Mouse (Mus musculus) midbrain, embryonic 16.5 days (tissue): Measurements from ENCODE around the gene Ddah2. TPM values are rescaled to one million over a fixed set of nuclear protein-coding genes. Genes with fewer than 3 reads are reported as not detected.
A peak's percentile ranks its signal among the peaks of the same experiment; 100 is the strongest.
"Not testable (repeated sequence)": the region's sequence is repeated elsewhere in the genome, so short reads cannot be mapped to it uniquely, and the experiment has no call there.

ENCODE experiments used
- ATAC-seq: fragments of 200-750 bp; cut with Nextera tagmentation; 2 replicates; pipeline ENCODE4 v1.8.0; 2017; ENCODE audit warnings: moderate TSS enrichment
- H3K27ac ChIP-seq: fragments of 300-500 bp; sonication (generic); 2 replicates; pipeline ENCODE4 v1.5.1; 2014; ENCODE audit warnings: mild to moderate bottlenecking, low read length, mixed read lengths
- H3K27me3 ChIP-seq: fragments of 300-500 bp; sonication (generic); 2 replicates; pipeline ENCODE4 v1.6.1; 2014; ENCODE audit warnings: low read depth, low read length, mixed read lengths; ENCODE audit not compliant: control insufficient read depth, insufficient read depth
- H3K36me3 ChIP-seq: fragments of 300-500 bp; sonication (generic); 2 replicates; pipeline ENCODE4 v1.6.1; 2014; ENCODE audit warnings: mild to moderate bottlenecking, low read length, moderate library complexity, mixed read lengths; ENCODE audit not compliant: control insufficient read depth, insufficient read depth
- H3K4me1 ChIP-seq: fragments of 300-500 bp; sonication (generic); 2 replicates; pipeline ENCODE4 v1.6.1; 2014; ENCODE audit warnings: mild to moderate bottlenecking, low read length, mixed read lengths; ENCODE audit not compliant: control insufficient read depth, insufficient read depth
- H3K4me2 ChIP-seq: fragments of 300-500 bp; sonication (generic); 2 replicates; pipeline ENCODE4 v1.6.1; 2014; ENCODE audit warnings: mild to moderate bottlenecking, low read length, mixed read lengths
- H3K4me3 ChIP-seq: fragments of 300-500 bp; sonication (generic); 2 replicates; pipeline ENCODE4 v1.5.1; 2014; ENCODE audit warnings: low read depth, mild to moderate bottlenecking, low read length, moderate library complexity, mixed read lengths
- H3K9ac ChIP-seq: fragments of 300-500 bp; sonication (generic); 2 replicates; pipeline ENCODE4 v1.6.1; 2014; ENCODE audit warnings: low read depth, low read length, mixed read lengths
- H3K9me3 ChIP-seq: fragments of 300-500 bp; sonication (generic); replicated peaks from 2 replicates; pipeline ENCODE4 v1.6.1; 2014; ENCODE audit warnings: mild to moderate bottlenecking, low read length, mixed read lengths; ENCODE audit not compliant: control insufficient read depth, poor library complexity, severe bottlenecking
- WGBS: fragments of 180-500 bp; shearing (Covaris S2); extraction: QIAGEN DNeasy Blood & Tissue Kit; methylation state at CpG from one replicate; pipeline ENCODE4 v1.1.7; 2014; 5-methylcytosine and 5-hydroxymethylcytosine counted together
- polyA plus RNA-seq: library from polyadenylated mRNA; unstranded; fragments of >200 nt; fragmentation: Nextera tagmentation; extraction: Ambion mirVana; gene quantifications from 2 replicates; pipeline ENCODE4 v1.2.1, GENCODE M21; 2015

Gene Ddah2
- polyA plus RNA-seq, 1 experiment from 2014 or later, result 312 TPM

DNA sequence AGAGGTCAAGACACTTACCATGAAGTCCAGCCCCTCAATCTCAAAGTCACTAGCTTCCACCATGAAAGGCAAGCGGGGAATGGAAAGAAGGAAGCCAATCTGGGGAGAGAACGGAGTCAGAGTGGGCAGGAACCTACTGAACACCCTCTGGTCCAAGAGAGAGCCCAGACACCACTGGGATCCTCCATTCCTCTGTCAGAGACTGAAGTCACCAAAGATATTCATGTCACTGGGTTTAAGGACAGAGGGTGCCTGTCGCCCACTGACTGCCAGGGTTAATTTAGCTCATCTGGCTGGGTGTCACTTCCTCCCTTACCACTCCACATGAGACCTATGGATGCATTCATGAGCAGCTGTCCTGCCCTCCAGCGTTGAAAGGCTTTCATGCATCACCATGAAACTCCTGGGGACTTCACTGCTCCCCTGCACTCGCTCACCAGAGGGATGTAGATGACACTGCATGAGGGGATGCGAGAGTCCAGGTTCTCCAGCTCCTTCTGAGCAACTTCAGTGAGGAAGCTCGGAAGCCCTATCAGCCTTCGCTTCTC, 26.4 kb upstream of the Ddah2 start:
- H3K27me3 ChIP-seq, result no peaks in the 10 kb centered on the region
- 72% methylated on average over 8 of the region's 8 CpGs for WGBS
- H3K4me1 ChIP-seq, result no peaks in the 10 kb centered on the region
- no peaks in the 10 kb centered on the region for H3K9me3 ChIP-seq
- ATAC-seq, result no peak
- H3K4me3 ChIP-seq, result no peak overlapping the region
- no peak overlapping the region for H3K4me2 ChIP-seq
- no peak overlapping the region for H3K27ac ChIP-seq
- no peaks in the 10 kb centered on the region for H3K36me3 ChIP-seq
- H3K9ac ChIP-seq, result no peak overlapping the region

- not testable (repeated sequence) for H3K36me3 ChIP-seq, H3K9me3 ChIP-seq, H3K4me3 ChIP-seq, H3K4me1 ChIP-seq, ATAC-seq, H3K9ac ChIP-seq, H3K4me2 ChIP-seq, H3K27me3 ChIP-seq, H3K27ac ChIP-seq
- WGBS, result 75% methylated on average over 1 of the region's 1 CpGs
These were observed 25.1 kb upstream of the Ddah2 start for GRCm38 (mm10) chr17:35033703-35034102.

- Histone ChIP-seq H3K4me3 (no peak overlapping the region), H3K4me1 (no peaks in the 10 kb centered on the region), H3K9me3 (no peaks in the 10 kb centered on the region), H3K27ac (no peak overlapping the region), H3K4me2 (no peak overlapping the region), H3K36me3 (no peaks in the 10 kb centered on the region), H3K9ac (no peak overlapping the region), H3K27me3 (no peaks in the 10 kb centered on the region)
- WGBS, result 77% methylated on average over 6 of the region's 6 CpGs
- no peak for ATAC-seq
These were observed 23.9 kb upstream of the Ddah2 start for GRCm38 (mm10) chr17:35034896-35035295.

GRCm38 (mm10) chr17:35039121-35039873, 19.5 kb upstream of the Ddah2 start:
- ATAC-seq, result no peak
- Histone ChIP-seq H3K4me1 (no peaks in the 10 kb centered on the region), H3K4me3 (no peak overlapping the region), H3K36me3 (no peaks in the 10 kb centered on the region), H3K9me3 (no peaks in the 10 kb centered on the region), H3K4me2 (no peak overlapping the region), H3K9ac (no peak overlapping the region), H3K27me3 (no peaks in the 10 kb centered on the region), H3K27ac (no peak overlapping the region)
- 89% methylated on average over 11 of the region's 11 CpGs for WGBS

GRCm38 (mm10) chr17:35043794-35044193, 15.0 kb upstream of the Ddah2 start:
- ATAC-seq, result no peak
- 92% methylated on average over 4 of the region's 4 CpGs for WGBS
- H3K4me3 ChIP-seq, result no peak overlapping the region
- no peaks in the 10 kb centered on the region for H3K9me3 ChIP-seq
- no peaks in the 10 kb centered on the region; the same call in 1 of the 2 replicates for H3K4me1 ChIP-seq
- H3K36me3 ChIP-seq, result no peaks in the 10 kb centered on the region
- H3K27me3 ChIP-seq, result no peaks in the 10 kb centered on the region
- H3K4me2 ChIP-seq, result no peak overlapping the region
- H3K9ac ChIP-seq, result no peak overlapping the region
- no peak overlapping the region for H3K27ac ChIP-seq

GRCm38 (mm10) chr17:35044904-35045806, 13.7 kb upstream of the Ddah2 start:
- ATAC-seq, result no peak
- H3K9ac ChIP-seq, result no peak overlapping the region; the same call in 1 of the 2 replicates

GRCm38 (mm10) chr17:35045807-35046680, 12.8 kb upstream of the Ddah2 start:
- WGBS, result 6% methylated on average over 41 of the region's 48 CpGs
- Histone ChIP-seq H3K27me3 (no peaks in the 10 kb centered on the region), H3K9me3 (no peaks in the 10 kb centered on the region)

More at GRCm38 (mm10) chr17:35044904-35045806, 13.7 kb upstream of the Ddah2 start:
- H3K4me3 ChIP-seq, result no peak overlapping the region; the same call in 1 of the 2 replicates
- no peaks in the 10 kb centered on the region for H3K27me3 ChIP-seq
- H3K9me3 ChIP-seq, result no peaks in the 10 kb centered on the region
- no peak overlapping the region for H3K27ac ChIP-seq
- H3K36me3 ChIP-seq, result no peaks in the 10 kb centered on the region
- WGBS, result 88% methylated on average over 7 of the region's 7 CpGs
- H3K4me1 ChIP-seq, result peaks cover 6% of the 10 kb centered on the region; the same call in 1 of the 2 replicates
- H3K4me2 ChIP-seq, result peak overlapping the region; percentile 100

GRCm38 (mm10) chr17:35046681-35047455, 12.0 kb upstream of the Ddah2 start, which contains the start of gene Msh5:
Gene Msh5, minus strand, starts transcription at chr17:35046745.
- H3K4me3 ChIP-seq, result peak within 1 kb of the TSS; percentile 67
- H3K9ac ChIP-seq, result peak within 1 kb of the TSS; percentile 86
- no peaks in the 10 kb centered on the region for H3K9me3 ChIP-seq
- ATAC-seq, result peak; percentile 99
- peak within 1 kb of the TSS; percentile 100 for H3K4me2 ChIP-seq
- 3% methylated on average over 33 of the region's 33 CpGs for WGBS
- peaks cover 11% of the 10 kb centered on the region for H3K4me1 ChIP-seq
- peak within 1 kb of the TSS; percentile 64 for H3K27ac ChIP-seq
- no peaks in the 10 kb centered on the region for H3K36me3 ChIP-seq
- H3K27me3 ChIP-seq, result no peaks in the 10 kb centered on the region

More at GRCm38 (mm10) chr17:35045807-35046680, 12.8 kb upstream of the Ddah2 start:
- Histone ChIP-seq H3K9ac (peak overlapping the region; percentile 86), H3K27ac (peak overlapping the region; percentile 64), H3K4me3 (peak overlapping the region; percentile 67), H3K36me3 (no peaks in the 10 kb centered on the region), H3K4me2 (peak overlapping the region; percentile 100), H3K4me1 (peaks cover 7% of the 10 kb centered on the region)
- peak; percentile 84 for ATAC-seq
